Comparison of ENCODE assay signal across 1 mouse cellular context in genomic region chr10:79766508-79767325, GRCm38 (mm10).
TF ChIP-seq lines count a peak whose summit lies in the region.

Gene Rnf126, minus strand, starts transcription at chr10:79766952.

TF ChIP-seq in CH12.LX, 34 proteins besides CTCF, POLR2A, EP300 and RAD21 (continued from another document):
- TF ChIP-seq USF1 (IDR thresholded peaks at IDR 0.05; ENCODE audit: low read depth, low read length) (peak; percentile 23; the same call in 1 of the 2 replicates), JUND (conservative IDR thresholded peaks at IDR 0.05; ENCODE audit: low read depth, low read length) (no peak), NRF1 (IDR thresholded peaks at IDR 0.05; ENCODE audit: low read depth, low read length) (peak; percentile 80), CHD1 (IDR thresholded peaks at IDR 0.05; ENCODE audit: low read depth, low read length) (no peak; the same call in 1 of the 2 replicates), MAZ (IDR thresholded peaks at IDR 0.05; ENCODE audit: low read depth, low read length) (peak; percentile 91; the same call in 1 of the 2 replicates), PAX5 (IDR thresholded peaks at IDR 0.05; ENCODE audit: low read length) (no peak), ETS1 (conservative IDR thresholded peaks at IDR 0.05; ENCODE audit: low read depth, low read length) (peak; percentile 32; the same call in 1 of the 2 replicates), MAFK (IDR thresholded peaks at IDR 0.05; ENCODE audit: insufficient replicate concordance, low read length) (no peak)
TF ChIP-seq in CH12.LX: peak in this region for 19.
